Mouse (Mus musculus) C2C12 (cell line): Measurements from ENCODE around the gene Rpl11.

ENCODE experiments used
- CEBPB ChIP-seq: IDR thresholded peaks from one replicate; pipeline ENCODE4 v1.6.1; 2011; ENCODE audit warnings: low read depth, mild to moderate bottlenecking, control low read depth, moderate library complexity
- CTCF ChIP-seq: IDR thresholded peaks from one replicate; pipeline ENCODE4 v1.5.1; 2011; ENCODE audit not compliant: control insufficient read depth, insufficient read depth, insufficient read length
- MYOD1 ChIP-seq: IDR thresholded peaks from one replicate; pipeline ENCODE4 v1.6.1; 2011; ENCODE audit warnings: low read depth; ENCODE audit not compliant: control insufficient read depth, insufficient read length
- MYOG ChIP-seq: IDR thresholded peaks from one replicate; pipeline ENCODE4 v1.6.1; 2011; ENCODE audit not compliant: control insufficient read depth, insufficient read length; ENCODE audit errors: extremely low read depth

- TF ChIP-seq CTCF = no peak
- no peak for TF ChIP-seq MYOG
- TF ChIP-seq MYOD1 = no peak
- no peak for TF ChIP-seq CEBPB
These were observed 65.5 kb downstream of the Rpl11 start for GRCm38 (mm10) chr4:135987714-135988113.
